Mouse (Mus musculus): ENCODE results near the gene Car10. TPM values are rescaled to one million over a fixed set of nuclear protein-coding genes. Genes with fewer than 3 reads are reported as not detected.

Car10 gene
- polyA plus RNA-seq, 1 experiment from 2014 or later = 0.06 TPM

- no peak for ATAC-seq (ENCODE audit: insufficient number of reproducible peaks, low FRiP score)
- H3K4me3 ChIP-seq = no peak overlapping the region
- H3K36me3 ChIP-seq = no peaks in the 10 kb centered on the region
- WGBS = 73% methylated on average over 7 of the region's 7 CpGs
- no peaks in the 10 kb centered on the region for H3K9me3 ChIP-seq (replicated peaks)
- no peak overlapping the region for H3K9ac ChIP-seq
- H3K4me1 ChIP-seq (replicated peaks) = no peaks in the 10 kb centered on the region
- H3K27ac ChIP-seq (ENCODE audit: poor library complexity, severe bottlenecking) = no peak overlapping the region
- no peaks in the 10 kb centered on the region for H3K27me3 ChIP-seq (replicated peaks)
- no peak overlapping the region for H3K4me2 ChIP-seq
Observed at GRCm38 (mm10) chr11:93450535-93450934, 352.7 kb downstream of the Car10 start.

DNA sequence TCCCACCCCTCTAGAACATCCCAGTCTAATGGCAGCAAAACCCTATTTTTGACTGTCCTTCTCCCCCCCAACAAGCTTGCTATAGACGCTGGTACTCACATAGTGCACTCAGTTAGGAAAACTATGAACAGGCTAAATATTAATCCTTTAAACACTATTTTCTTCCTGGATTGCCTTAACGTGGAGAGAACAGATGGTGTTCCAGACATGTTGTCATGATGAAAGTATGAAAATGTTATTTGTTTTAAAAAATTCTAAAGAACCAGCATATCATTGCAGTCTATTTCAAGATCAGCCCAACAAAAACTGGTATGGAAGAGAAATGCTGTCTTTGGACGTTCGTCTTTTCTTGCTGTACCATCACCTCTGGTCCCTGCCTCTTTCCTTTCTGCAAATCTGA is 368.4 kb downstream of the Car10 start:
- 70% methylated on average over 4 of the region's 4 CpGs for WGBS
- no peaks in the 10 kb centered on the region for H3K9me3 ChIP-seq (replicated peaks)
- H3K36me3 ChIP-seq = no peaks in the 10 kb centered on the region
- no peak overlapping the region for H3K9ac ChIP-seq
- H3K4me2 ChIP-seq = no peak overlapping the region
- H3K4me3 ChIP-seq = no peak overlapping the region
- no peaks in the 10 kb centered on the region for H3K27me3 ChIP-seq (replicated peaks)
- ATAC-seq (ENCODE audit: insufficient number of reproducible peaks, low FRiP score) = no peak
- no peak overlapping the region for H3K27ac ChIP-seq (ENCODE audit: poor library complexity, severe bottlenecking)
- no peaks in the 10 kb centered on the region for H3K4me1 ChIP-seq (replicated peaks)

DNA sequence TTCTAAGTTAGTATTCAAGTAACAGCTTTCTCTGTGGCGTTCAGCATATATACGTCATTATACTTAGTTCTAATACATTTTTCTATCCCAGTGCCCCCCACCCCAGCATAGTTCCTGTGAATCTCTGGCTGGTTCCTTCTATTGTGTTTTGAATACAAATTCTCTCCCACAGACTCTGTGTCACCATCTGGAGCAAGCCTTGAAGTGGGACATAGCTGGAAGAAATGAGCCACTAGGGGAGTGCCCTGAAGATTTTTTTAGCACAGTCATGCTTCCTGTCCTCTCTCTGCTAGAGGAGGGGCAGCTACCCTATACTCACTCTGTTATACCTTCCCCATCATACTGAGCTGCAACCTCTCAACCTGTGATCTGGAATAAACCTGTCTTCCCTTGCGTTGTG is 369.9 kb downstream of the Car10 start:
- H3K9ac ChIP-seq = no peak overlapping the region
- 78% methylated on average over 3 of the region's 3 CpGs for WGBS
- no peaks in the 10 kb centered on the region for H3K36me3 ChIP-seq
- no peaks in the 10 kb centered on the region for H3K27me3 ChIP-seq (replicated peaks)
- no peaks in the 10 kb centered on the region for H3K9me3 ChIP-seq (replicated peaks)
- no peak overlapping the region for H3K4me2 ChIP-seq
- no peak overlapping the region for H3K27ac ChIP-seq (ENCODE audit: poor library complexity, severe bottlenecking)
- no peaks in the 10 kb centered on the region for H3K4me1 ChIP-seq (replicated peaks)
- no peak overlapping the region for H3K4me3 ChIP-seq
- no peak for ATAC-seq (ENCODE audit: insufficient number of reproducible peaks, low FRiP score)

DNA sequence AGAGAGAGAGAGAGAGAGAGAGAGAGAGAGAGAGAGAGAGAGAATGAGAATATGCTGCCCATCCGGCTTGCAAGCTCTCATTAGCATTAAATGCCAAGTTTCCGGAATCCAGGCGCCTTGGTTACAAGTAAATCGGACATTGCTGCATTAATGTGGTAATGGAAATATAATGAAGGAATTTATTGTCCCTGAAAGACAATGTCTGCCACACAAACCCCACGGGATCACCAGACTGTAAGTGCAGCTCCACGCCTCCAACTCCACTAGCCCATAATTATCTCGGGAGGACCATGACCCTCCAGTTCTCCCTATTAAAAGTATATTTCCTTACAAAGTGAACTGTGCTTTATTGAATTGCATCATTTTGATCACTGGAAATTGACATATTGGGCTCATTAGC is 372.9 kb downstream of the Car10 start:
- H3K4me2 ChIP-seq = no peak overlapping the region
- ATAC-seq (ENCODE audit: insufficient number of reproducible peaks, low FRiP score) = no peak
- H3K36me3 ChIP-seq = no peaks in the 10 kb centered on the region
- H3K27ac ChIP-seq (ENCODE audit: poor library complexity, severe bottlenecking) = no peak overlapping the region
- no peaks in the 10 kb centered on the region for H3K9me3 ChIP-seq (replicated peaks)
- H3K9ac ChIP-seq = no peak overlapping the region
- H3K4me1 ChIP-seq (replicated peaks) = no peaks in the 10 kb centered on the region
- 75% methylated on average over 7 of the region's 7 CpGs for WGBS
- no peaks in the 10 kb centered on the region for H3K27me3 ChIP-seq (replicated peaks)
- no peak overlapping the region for H3K4me3 ChIP-seq

DNA sequence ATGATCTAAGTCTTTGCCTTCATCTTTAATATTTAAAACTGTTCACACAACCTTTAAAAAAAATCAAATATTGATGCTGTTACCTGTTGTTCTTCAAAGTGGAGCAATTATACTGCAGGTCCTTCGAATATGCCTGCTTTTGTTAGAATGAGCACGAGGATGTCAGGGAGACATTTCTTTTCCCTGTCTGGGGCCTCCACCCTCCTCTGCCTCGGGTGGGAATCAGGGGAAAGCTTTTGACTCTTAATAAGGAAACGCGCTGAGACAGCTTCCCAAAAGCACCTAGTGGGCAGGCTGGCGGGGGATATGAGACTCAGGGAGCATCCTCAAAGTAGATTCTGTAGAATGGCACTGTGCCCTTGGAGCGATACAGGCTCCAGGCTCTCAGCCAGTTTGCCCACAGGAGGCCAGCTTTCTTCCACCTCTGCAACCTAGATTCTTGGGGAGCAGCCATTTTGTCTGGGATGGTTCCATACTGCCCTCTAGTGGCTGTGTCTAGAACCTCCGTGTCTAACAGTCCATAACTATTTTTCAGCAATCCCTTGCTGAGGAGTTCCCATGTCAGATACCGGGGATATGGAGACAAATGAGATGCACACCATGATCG is 373.8 kb downstream of the Car10 start:
- Histone ChIP-seq H3K27ac (ENCODE audit: poor library complexity, severe bottlenecking) (no peak overlapping the region), H3K36me3 (no peaks in the 10 kb centered on the region), H3K9me3 (replicated peaks) (no peaks in the 10 kb centered on the region), H3K9ac (no peak overlapping the region), H3K4me3 (no peak overlapping the region), H3K27me3 (replicated peaks) (no peaks in the 10 kb centered on the region), H3K4me2 (peak overlapping the region; percentile 17; the same call in 1 of the 2 replicates), H3K4me1 (replicated peaks) (no peaks in the 10 kb centered on the region)
- WGBS = 39% methylated on average over 10 of the region's 10 CpGs
- no peak for ATAC-seq (ENCODE audit: insufficient number of reproducible peaks, low FRiP score)

- no peak overlapping the region for H3K4me2 ChIP-seq
- ATAC-seq (ENCODE audit: insufficient number of reproducible peaks, low FRiP score) = no peak
- H3K4me3 ChIP-seq = no peak overlapping the region
- H3K27me3 ChIP-seq (replicated peaks) = no peaks in the 10 kb centered on the region
- H3K9ac ChIP-seq = no peak overlapping the region
- H3K9me3 ChIP-seq (replicated peaks) = no peaks in the 10 kb centered on the region
- WGBS = 64% methylated on average over 4 of the region's 4 CpGs
- H3K36me3 ChIP-seq = no peaks in the 10 kb centered on the region
- H3K27ac ChIP-seq (ENCODE audit: poor library complexity, severe bottlenecking) = no peak overlapping the region
- H3K4me1 ChIP-seq (replicated peaks) = no peaks in the 10 kb centered on the region
Observed at GRCm38 (mm10) chr11:93484661-93485060, 386.8 kb downstream of the Car10 start.

- H3K27ac ChIP-seq (ENCODE audit: poor library complexity, severe bottlenecking) = no peak overlapping the region
- 0 out of 2 replicates have a peak, but pooled peaks have one; percentile 18 for ATAC-seq (ENCODE audit: insufficient number of reproducible peaks, low FRiP score)
- WGBS = 78% methylated on average over 1 of the region's 1 CpGs
- no peak overlapping the region for H3K9ac ChIP-seq
- H3K4me3 ChIP-seq = no peak overlapping the region
- H3K4me2 ChIP-seq = no peak overlapping the region
- H3K4me1 ChIP-seq (replicated peaks) = no peaks in the 10 kb centered on the region
- no peaks in the 10 kb centered on the region for H3K27me3 ChIP-seq (replicated peaks)
- no peaks in the 10 kb centered on the region for H3K36me3 ChIP-seq
- H3K9me3 ChIP-seq (replicated peaks) = no peaks in the 10 kb centered on the region
Observed at GRCm38 (mm10) chr11:93487021-93487420, 389.2 kb downstream of the Car10 start.

DNA sequence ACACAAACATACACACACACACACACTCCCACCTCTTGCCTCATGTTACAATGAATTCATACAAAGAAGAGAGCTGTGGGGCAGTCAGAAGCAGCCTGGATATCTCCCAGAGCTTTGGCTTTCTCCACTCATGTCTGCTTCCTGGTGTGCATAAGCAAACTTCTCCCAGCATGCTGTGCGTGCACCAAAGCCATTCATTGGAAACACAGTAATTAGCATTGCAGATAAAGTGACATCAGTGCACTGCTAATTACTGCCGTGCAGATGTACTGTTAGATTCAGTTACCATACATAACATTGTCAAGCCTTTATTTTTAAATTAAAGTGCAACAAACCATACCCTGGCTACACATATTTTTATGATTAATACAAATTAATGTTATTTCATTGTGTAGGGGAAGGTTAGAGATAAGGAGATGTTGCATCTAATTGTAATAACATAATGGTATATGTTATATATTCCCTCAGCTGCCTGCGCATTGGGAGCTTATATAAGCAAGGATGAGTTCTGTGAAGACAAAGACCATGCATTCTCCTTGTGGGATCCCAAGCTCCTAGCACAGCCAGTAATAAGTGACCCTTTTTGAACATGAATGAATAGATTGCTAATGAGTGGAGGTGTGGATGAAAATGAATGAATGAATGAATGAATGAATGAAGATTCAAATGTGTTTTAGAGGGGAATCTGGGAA is 390.2 kb downstream of the Car10 start:
- no peaks in the 10 kb centered on the region for H3K36me3 ChIP-seq
- no peak overlapping the region for H3K4me2 ChIP-seq
- no peaks in the 10 kb centered on the region for H3K9me3 ChIP-seq (replicated peaks)
- no peak for ATAC-seq (ENCODE audit: insufficient number of reproducible peaks, low FRiP score)
- no peak overlapping the region for H3K27ac ChIP-seq (ENCODE audit: poor library complexity, severe bottlenecking)
- no peaks in the 10 kb centered on the region for H3K4me1 ChIP-seq (replicated peaks)
- H3K4me3 ChIP-seq = no peak overlapping the region
- H3K9ac ChIP-seq = no peak overlapping the region
- no peaks in the 10 kb centered on the region for H3K27me3 ChIP-seq (replicated peaks)
- WGBS = 72% methylated on average over 3 of the region's 3 CpGs

DNA sequence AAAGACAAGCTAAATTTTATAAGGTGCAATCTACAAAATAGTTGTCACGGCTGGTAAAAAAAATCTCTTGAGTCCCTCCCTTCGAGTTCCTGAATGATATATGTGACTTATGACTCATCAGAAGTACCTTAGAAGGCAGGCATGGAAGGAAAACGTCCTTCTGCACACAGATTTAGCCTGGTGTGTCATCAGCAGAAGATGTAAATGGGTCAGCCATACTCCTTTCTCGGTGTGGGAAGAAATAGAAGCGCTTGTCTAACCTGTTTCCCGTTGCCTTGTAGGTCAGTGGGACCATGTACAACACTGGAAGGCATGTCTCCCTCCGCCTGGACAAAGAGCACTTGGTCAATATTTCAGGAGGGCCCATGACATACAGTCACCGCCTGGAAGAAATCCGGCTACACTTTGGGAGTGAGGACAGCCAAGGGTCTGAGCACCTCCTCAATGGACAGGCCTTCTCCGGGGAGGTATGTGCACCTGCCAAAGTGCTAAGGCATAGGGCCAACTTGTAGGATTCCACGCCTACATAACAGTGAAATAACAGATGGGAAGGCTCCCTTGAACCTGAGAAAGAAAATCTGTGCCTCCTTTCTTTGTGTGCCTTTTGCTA is 392.5 kb downstream of the Car10 start:
- no peak overlapping the region for H3K27ac ChIP-seq (ENCODE audit: poor library complexity, severe bottlenecking)
- H3K27me3 ChIP-seq (replicated peaks) = no peaks in the 10 kb centered on the region
- no peak overlapping the region for H3K4me3 ChIP-seq
- H3K4me1 ChIP-seq (replicated peaks) = no peaks in the 10 kb centered on the region
- H3K9me3 ChIP-seq (replicated peaks) = no peaks in the 10 kb centered on the region
- H3K36me3 ChIP-seq = no peaks in the 10 kb centered on the region
- no peak for ATAC-seq (ENCODE audit: insufficient number of reproducible peaks, low FRiP score)
- 73% methylated on average over 11 of the region's 11 CpGs for WGBS
- no peak overlapping the region for H3K9ac ChIP-seq
- no peak overlapping the region for H3K4me2 ChIP-seq

DNA sequence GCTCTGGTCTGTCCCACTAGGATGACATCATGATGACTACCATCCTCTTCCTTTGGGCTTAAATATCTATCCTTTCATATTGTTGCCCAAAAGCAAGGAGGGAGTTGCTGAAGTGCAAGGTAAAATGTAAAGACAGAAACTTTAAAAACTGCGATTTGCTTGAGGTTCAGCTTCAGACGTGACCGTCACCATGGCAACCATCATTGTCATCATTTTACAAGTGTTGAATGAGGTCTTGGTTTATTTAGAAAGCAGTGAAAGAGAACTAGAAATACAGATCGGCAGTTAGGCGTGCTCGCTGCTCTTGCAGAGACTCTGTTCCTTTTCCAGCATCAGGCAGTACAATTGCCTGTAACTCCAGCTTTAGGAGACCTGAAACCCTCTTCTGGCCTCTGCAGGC is 400.1 kb downstream of the Car10 start:
- no peaks in the 10 kb centered on the region for H3K4me1 ChIP-seq (replicated peaks)
- no peaks in the 10 kb centered on the region for H3K27me3 ChIP-seq (replicated peaks)
- H3K9me3 ChIP-seq (replicated peaks) = no peaks in the 10 kb centered on the region
- H3K9ac ChIP-seq = no peak overlapping the region
- no peaks in the 10 kb centered on the region for H3K36me3 ChIP-seq
- H3K4me2 ChIP-seq = no peak overlapping the region
- 83% methylated on average over 6 of the region's 6 CpGs for WGBS
- ATAC-seq (ENCODE audit: insufficient number of reproducible peaks, low FRiP score) = no peak
- H3K27ac ChIP-seq (ENCODE audit: poor library complexity, severe bottlenecking) = no peak overlapping the region
- H3K4me3 ChIP-seq = no peak overlapping the region

GRCm38 (mm10) chr11:93500442-93500841 is 402.6 kb downstream of the Car10 start:
- Histone ChIP-seq H3K36me3 (no peaks in the 10 kb centered on the region), H3K4me3 (no peak overlapping the region), H3K4me2 (no peak overlapping the region), H3K27me3 (replicated peaks) (no peaks in the 10 kb centered on the region), H3K9ac (no peak overlapping the region), H3K9me3 (replicated peaks) (no peaks in the 10 kb centered on the region), H3K27ac (ENCODE audit: poor library complexity, severe bottlenecking) (no peak overlapping the region), H3K4me1 (replicated peaks) (no peaks in the 10 kb centered on the region)
- WGBS = 51% methylated on average over 4 of the region's 4 CpGs
- no peak for ATAC-seq (ENCODE audit: insufficient number of reproducible peaks, low FRiP score)

Measured in heart, embryonic 12.5 days (tissue).